Mouse (Mus musculus) lung, embryonic 14.5 days (tissue): Measurements from ENCODE around the gene Ubash3b. TPM values are rescaled to one million over a fixed set of nuclear protein-coding genes. Genes with fewer than 3 reads are reported as not detected.

Source experiments
- ATAC-seq: fragments of 200-750 bp; cut with Nextera tagmentation; 2 replicates; pipeline ENCODE4 v1.8.0; 2017; ENCODE audit warnings: mild to moderate bottlenecking, moderate TSS enrichment, moderate library complexity; ENCODE audit not compliant: insufficient read depth
- DNase-seq: peaks from one replicate; pipeline ENCODE4 v3.0.0-alpha.2; 2015
- H3K27ac ChIP-seq: fragments of 300-500 bp; sonication (generic); 2 replicates; pipeline ENCODE4 v1.5.1; 2014; ENCODE audit warnings: low read depth, mild to moderate bottlenecking, moderate library complexity
- H3K27me3 ChIP-seq: fragments of 300-500 bp; sonication (generic); 2 replicates; pipeline ENCODE4 v1.6.1; 2014; ENCODE audit warnings: low read length, control low read depth; ENCODE audit not compliant: insufficient read depth
- H3K36me3 ChIP-seq: fragments of 300-500 bp; sonication (generic); 2 replicates; pipeline ENCODE4 v1.6.1; 2014; ENCODE audit warnings: control low read depth; ENCODE audit not compliant: insufficient read depth
- H3K4me1 ChIP-seq: fragments of 300-500 bp; sonication (generic); 2 replicates; pipeline ENCODE4 v1.6.1; 2014; ENCODE audit warnings: antibody characterized with exemption, control low read depth; ENCODE audit not compliant: insufficient read depth
- H3K4me2 ChIP-seq: fragments of 300-500 bp; sonication (generic); 2 replicates; pipeline ENCODE4 v1.6.1; 2014; ENCODE audit warnings: mild to moderate bottlenecking
- H3K4me3 ChIP-seq: fragments of 300-500 bp; sonication (generic); 2 replicates; pipeline ENCODE4 v1.5.1; 2014; ENCODE audit warnings: low read depth, low read length
- H3K9ac ChIP-seq: fragments of 300-500 bp; sonication (generic); 2 replicates; pipeline ENCODE4 v1.6.1; 2014
- H3K9me3 ChIP-seq: fragments of 300-500 bp; sonication (generic); 2 replicates; pipeline ENCODE4 v1.6.1; 2016; ENCODE audit warnings: low read depth, low read length, control low read depth
- CTCF ChIP-seq: IDR thresholded peaks from 2 replicates; pipeline ENCODE4 v1.5.1; 2016; ENCODE audit warnings: antibody characterized with exemption, low read depth
- WGBS: fragments of 180-500 bp; shearing (Covaris S2); extraction: QIAGEN DNeasy Blood & Tissue Kit; methylation state at CpG from one replicate; pipeline ENCODE4 v1.1.7; 2014; 5-methylcytosine and 5-hydroxymethylcytosine counted together
- polyA plus RNA-seq: library from polyadenylated mRNA; unstranded; fragments of >200 nt; fragmentation: Nextera tagmentation; extraction: Ambion mirVana; gene quantifications from 2 replicates; pipeline ENCODE4 v1.2.1, GENCODE M21; 2014

Ubash3b gene
- polyA plus RNA-seq, 1 experiment from 2014 or later: 8.0 TPM

- Histone ChIP-seq H3K27me3 (no peaks in the 10 kb centered on the region), H3K4me2 (no peak overlapping the region), H3K4me1 (peaks cover 21% of the 10 kb centered on the region), H3K9me3 (no peaks in the 10 kb centered on the region), H3K9ac (no peak overlapping the region), H3K4me3 (no peak overlapping the region), H3K27ac (no peak overlapping the region; the same call in 1 of the 2 replicates), H3K36me3 (no peaks in the 10 kb centered on the region)
- no peak for TF ChIP-seq CTCF
- DNase-seq: peak; percentile 50
- ATAC-seq: no peak
- WGBS: 48% methylated on average over 7 of the region's 7 CpGs
Measured at GRCm38 (mm10) chr9:41105201-41105643, 56.3 kb downstream of the Ubash3b start.

- no peaks in the 10 kb centered on the region for H3K9me3 ChIP-seq
- H3K4me2 ChIP-seq: no peak overlapping the region
- no peaks in the 10 kb centered on the region for H3K27me3 ChIP-seq
- no peak overlapping the region for H3K9ac ChIP-seq
- no peak for TF ChIP-seq CTCF
- ATAC-seq (no peak), DNase-seq (no peak)
- H3K27ac ChIP-seq: no peak overlapping the region
- no peak overlapping the region for H3K4me3 ChIP-seq
- peaks cover 21% of the 10 kb centered on the region for H3K4me1 ChIP-seq
- H3K36me3 ChIP-seq: no peaks in the 10 kb centered on the region
- 93% methylated on average over 8 of the region's 8 CpGs for WGBS
Measured at GRCm38 (mm10) chr9:41103722-41104121, 57.8 kb downstream of the Ubash3b start.

DNA sequence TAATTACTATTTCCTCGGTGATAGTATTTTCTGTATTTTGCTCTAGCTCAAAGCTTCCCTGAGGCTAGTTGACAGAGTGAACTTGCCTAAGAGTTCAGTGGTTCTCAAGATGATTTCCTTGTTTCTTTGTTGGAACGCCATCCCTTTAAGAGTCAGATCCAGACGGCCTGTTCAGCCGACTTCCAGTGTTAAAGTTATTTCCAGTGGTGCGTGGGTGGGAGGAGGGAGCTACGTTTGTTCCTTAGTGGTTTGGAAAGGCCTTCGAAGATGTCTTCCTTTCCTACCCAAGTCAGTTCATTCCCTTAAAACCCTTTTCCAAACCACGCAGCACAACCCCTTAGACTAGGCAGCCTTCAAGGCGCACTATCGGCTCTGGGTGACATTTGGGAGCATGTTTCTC, 58.9 kb downstream of the Ubash3b start:
- peak; percentile 27 for DNase-seq
- Histone ChIP-seq H3K36me3 (no peaks in the 10 kb centered on the region), H3K27me3 (no peaks in the 10 kb centered on the region), H3K9ac (no peak overlapping the region), H3K9me3 (no peaks in the 10 kb centered on the region), H3K4me2 (no peak overlapping the region), H3K4me1 (peaks cover 11% of the 10 kb centered on the region), H3K4me3 (no peak overlapping the region), H3K27ac (no peak overlapping the region)
- no peak for ATAC-seq
- no peak for TF ChIP-seq CTCF
- WGBS: 69% methylated on average over 10 of the region's 10 CpGs

- Histone ChIP-seq H3K9ac (no peak overlapping the region), H3K4me3 (no peak overlapping the region), H3K36me3 (no peaks in the 10 kb centered on the region), H3K27ac (no peak overlapping the region), H3K9me3 (no peaks in the 10 kb centered on the region), H3K27me3 (no peaks in the 10 kb centered on the region), H3K4me1 (peaks cover 1% of the 10 kb centered on the region; the same call in 1 of the 2 replicates), H3K4me2 (no peak overlapping the region)
- DNase-seq: no peak
- no peak for ATAC-seq
- WGBS: 82% methylated on average over 8 of the region's 8 CpGs
- TF ChIP-seq CTCF: no peak
Measured at GRCm38 (mm10) chr9:41099897-41100296, 61.6 kb downstream of the Ubash3b start.

DNA sequence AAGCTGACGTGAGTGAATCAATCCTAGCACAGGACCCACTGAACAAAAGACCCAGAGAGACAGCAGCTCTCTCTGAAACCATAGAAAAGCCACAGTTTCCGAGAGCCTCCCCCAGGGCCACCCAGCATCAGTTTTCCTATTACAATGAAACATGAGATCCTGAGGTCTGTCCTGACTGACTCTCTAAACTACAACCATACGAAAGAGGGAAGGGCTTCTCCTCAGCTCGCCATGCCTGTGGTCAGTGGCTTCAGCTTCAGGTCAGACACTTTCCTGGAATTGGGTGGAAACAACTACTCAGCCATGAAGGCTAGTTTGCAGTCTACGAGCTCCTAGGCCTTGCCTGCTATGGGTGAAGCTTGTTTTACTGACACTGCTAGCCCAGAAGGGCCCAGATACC, 62.4 kb downstream of the Ubash3b start:
- no peak overlapping the region for H3K4me3 ChIP-seq
- WGBS: 69% methylated on average over 5 of the region's 5 CpGs
- H3K4me2 ChIP-seq: no peak overlapping the region
- DNase-seq: no peak
- no peaks in the 10 kb centered on the region for H3K4me1 ChIP-seq
- no peak overlapping the region for H3K9ac ChIP-seq
- TF ChIP-seq CTCF: no peak
- H3K9me3 ChIP-seq: no peaks in the 10 kb centered on the region
- H3K27ac ChIP-seq: no peak overlapping the region
- H3K27me3 ChIP-seq: no peaks in the 10 kb centered on the region
- no peak for ATAC-seq
- no peaks in the 10 kb centered on the region for H3K36me3 ChIP-seq

DNA sequence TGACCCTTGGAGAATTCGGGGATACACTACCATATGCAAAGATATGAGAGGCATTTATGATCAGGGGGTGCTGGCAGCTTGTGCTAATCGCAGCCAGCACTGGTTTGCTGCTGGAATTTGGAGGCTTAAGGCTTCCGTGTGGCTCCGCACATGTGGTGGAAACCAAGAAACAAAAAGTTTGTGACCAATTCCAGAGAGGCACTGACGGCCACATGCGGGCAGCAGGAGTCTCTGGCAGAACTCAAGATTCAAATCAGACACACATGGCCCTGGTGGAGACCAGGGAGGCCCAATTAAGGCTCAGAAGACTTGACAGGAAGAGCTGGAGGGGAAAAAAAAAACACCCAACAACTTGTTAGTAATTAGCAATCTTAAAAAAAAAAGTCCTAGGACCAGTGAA, 63.4 kb downstream of the Ubash3b start:
- ATAC-seq (no peak), DNase-seq (no peak)
- Histone ChIP-seq H3K4me2 (no peak overlapping the region), H3K9ac (no peak overlapping the region), H3K9me3 (no peaks in the 10 kb centered on the region), H3K27ac (no peak overlapping the region), H3K27me3 (no peaks in the 10 kb centered on the region), H3K4me3 (no peak overlapping the region), H3K36me3 (no peaks in the 10 kb centered on the region), H3K4me1 (no peaks in the 10 kb centered on the region)
- no peak for TF ChIP-seq CTCF
- WGBS: 83% methylated on average over 6 of the region's 6 CpGs

DNA sequence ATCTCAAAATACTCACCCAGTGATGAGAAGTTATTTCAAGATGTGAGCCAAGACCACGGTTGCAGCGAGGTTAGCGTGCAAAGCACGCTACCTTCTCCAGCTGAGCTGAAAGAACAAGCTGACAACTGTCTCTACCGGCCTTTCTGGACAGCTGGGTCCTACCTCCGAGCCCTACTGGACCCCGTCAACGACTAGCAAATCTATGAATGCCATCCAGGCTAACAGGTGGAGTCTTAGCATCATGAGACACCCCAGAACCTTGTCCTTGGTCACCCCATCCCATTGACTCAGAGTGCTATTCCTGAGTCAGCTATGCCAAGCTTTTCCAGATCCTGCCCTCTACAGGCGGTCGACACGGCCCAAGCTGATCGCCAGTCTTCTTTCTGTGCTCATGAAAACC, 69.5 kb downstream of the Ubash3b start:
- H3K4me2 ChIP-seq: no peak overlapping the region
- H3K27me3 ChIP-seq: no peaks in the 10 kb centered on the region
- TF ChIP-seq CTCF: no peak
- 82% methylated on average over 12 of the region's 12 CpGs for WGBS
- no peak overlapping the region for H3K9ac ChIP-seq
- DNase-seq (no peak), ATAC-seq (no peak)
- H3K4me3 ChIP-seq: no peak overlapping the region
- H3K9me3 ChIP-seq: no peaks in the 10 kb centered on the region
- H3K36me3 ChIP-seq: no peaks in the 10 kb centered on the region
- no peak overlapping the region for H3K27ac ChIP-seq
- H3K4me1 ChIP-seq: peaks cover 4% of the 10 kb centered on the region; the same call in 1 of the 2 replicates

DNA sequence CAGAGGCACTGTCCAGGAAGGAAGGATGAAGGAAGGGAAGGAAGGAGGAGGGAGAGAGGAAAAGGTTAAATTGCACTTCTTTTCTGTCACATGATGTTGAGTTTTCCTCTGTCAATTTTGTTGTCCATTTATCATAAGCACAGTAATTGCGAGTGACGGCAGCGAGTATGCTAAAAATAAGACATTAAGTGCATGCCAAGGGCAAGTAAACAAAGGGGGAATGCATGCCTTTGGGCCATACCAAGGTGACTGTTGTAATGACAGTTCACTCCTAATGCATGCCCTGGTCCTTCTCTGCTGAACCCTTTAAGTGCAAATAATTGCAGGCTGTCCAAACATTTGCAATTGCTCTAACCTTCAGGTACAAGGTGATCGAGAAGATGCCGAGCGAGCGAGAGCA, 70.3 kb downstream of the Ubash3b start:
- H3K4me1 ChIP-seq: peaks cover 4% of the 10 kb centered on the region; the same call in 1 of the 2 replicates
- DNase-seq: no peak
- H3K9me3 ChIP-seq: no peaks in the 10 kb centered on the region
- no peak for TF ChIP-seq CTCF
- ATAC-seq: no peak
- no peaks in the 10 kb centered on the region for H3K27me3 ChIP-seq
- H3K4me2 ChIP-seq: no peak overlapping the region
- no peak overlapping the region for H3K4me3 ChIP-seq
- WGBS: 23% methylated on average over 7 of the region's 7 CpGs
- no peaks in the 10 kb centered on the region for H3K36me3 ChIP-seq
- H3K27ac ChIP-seq: no peak overlapping the region
- no peak overlapping the region for H3K9ac ChIP-seq
